Mouse (Mus musculus) G1E (cell line): Measurements from ENCODE around the gene H3f3a.

Source experiments
- CTCF ChIP-seq: IDR thresholded peaks from 2 replicates; pipeline ENCODE4 v1.5.1; 2012; ENCODE audit warnings: low read depth, low read length, inconsistent platforms, mixed read lengths
- GATA1 ChIP-seq: IDR thresholded peaks from 2 replicates; pipeline ENCODE4 v1.6.1; 2012; ENCODE audit warnings: borderline replicate concordance, low read length, inconsistent platforms, mixed read lengths
- GATA2 ChIP-seq: IDR thresholded peaks from 2 replicates; pipeline ENCODE4 v1.6.1; 2012; ENCODE audit warnings: low read depth, low read length, inconsistent platforms, borderline replicate concordance
- TAL1 ChIP-seq: conservative IDR thresholded peaks from 2 replicates; pipeline ENCODE4 v1.6.1; 2012; ENCODE audit warnings: low read depth, low read length, inconsistent platforms, mixed read lengths

- TF ChIP-seq CTCF, result no peak
- TF ChIP-seq TAL1, result no peak
- TF ChIP-seq GATA2, result no peak
- no peak for TF ChIP-seq GATA1
These were observed 17.0 kb upstream of the H3f3a start for GRCm38 (mm10) chr1:180830588-180831346.
